9 mouse cellular contexts compared by ENCODE assay signal in the genomic region with DNA sequence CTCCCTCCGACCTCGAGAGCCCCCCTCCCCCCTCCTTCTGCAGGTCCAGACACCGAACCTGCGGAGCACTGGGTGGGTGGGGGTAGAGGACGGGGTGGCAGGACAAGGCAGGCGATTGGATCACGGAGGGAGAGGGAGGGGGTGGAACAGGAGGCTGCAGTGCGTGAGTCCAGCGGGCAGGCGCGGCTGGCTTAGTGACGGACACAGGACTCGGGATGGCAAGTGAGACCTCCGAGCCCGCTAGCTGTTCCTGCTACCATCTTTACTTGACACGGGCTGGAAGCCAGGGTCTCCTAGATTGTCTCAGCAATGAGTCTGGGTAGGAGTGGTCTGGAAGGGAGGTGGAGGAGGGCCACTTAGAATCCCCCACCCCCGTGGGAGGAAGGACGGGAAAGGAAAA. TPM values are rescaled to one million over a fixed set of nuclear protein-coding genes. Genes with fewer than 3 reads are reported as not detected.
A peak's percentile ranks its signal among the peaks of the same experiment; 100 is the strongest.
DNase-seq lines count a peak whose midpoint lies in the region; ATAC-seq and TF ChIP-seq lines count a peak whose summit lies in the region.
"Had no signal": no experiment of that assay in that cellular context is flagged by ENCODE, and none has a peak within 500 bp of the region (broad histone marks: within the 10 kb centered on the region; RNA-seq: fewer than 3 reads in every experiment).

No protein-coding gene starts in this region.

- H3K27me3 ChIP-seq in heart, embryonic 12.5 days (replicated peaks) = peaks cover 52% of the 10 kb centered on the region
- H3K27me3 ChIP-seq in heart, adult 2 months (ENCODE audit: control insufficient read depth, insufficient read depth, low read length) = peaks cover 6% of the 10 kb centered on the region; the same call in 1 of the 2 replicates
- peaks cover 26% of the 10 kb centered on the region for H3K27me3 ChIP-seq in CH12.LX (replicated peaks)
- H3K27me3 ChIP-seq in embryonic facial prominence, embryonic 15.5 days = peaks cover 53% of the 10 kb centered on the region
- H3K27me3 ChIP-seq in limb, embryonic 13.5 days = peaks cover 78% of the 10 kb centered on the region

- intact Hi-C loops in heart, adult 2 months (cut with DNase I) = loop anchor here (1.0 to 2.0 kb wide), 5 partner anchors 19 to 165 kb away; partner anchors contain the start of gene Rtn2
- intact Hi-C loops in gastrocnemius, adult 2 months (cut with DNase I) = loop anchor here (2.0 to 5.0 kb wide), 3 partner anchors 31 to 123 kb away; partner anchors contain the start of genes Ppm1n and Rtn2

- no peak for TF ChIP-seq CTCF in heart, adult 2 months (IDR thresholded peaks at IDR 0.05)
- TF ChIP-seq CTCF in CH12.LX (conservative IDR thresholded peaks at IDR 0.05 in 1 of 2, IDR thresholded peaks at IDR 0.05 in 1 of 2; ENCODE audit: low read depth in 2 of 2, low read length in 2 of 2) = no peak
- TF ChIP-seq CTCF in gastrocnemius, adult 2 months (IDR thresholded peaks at IDR 0.05) = no peak

- H3K4me1 ChIP-seq in heart, embryonic 12.5 days (replicated peaks) = peaks cover 34% of the 10 kb centered on the region
- H3K4me1 ChIP-seq in heart, adult 2 months (ENCODE audit: control insufficient read depth, insufficient read depth, low read length) = peaks cover 5% of the 10 kb centered on the region
- peaks cover 13 to 43% of the 10 kb centered on the region in 2 experiments for H3K4me1 ChIP-seq in CH12.LX (ENCODE audit: control insufficient read depth in 1 of 2, insufficient read depth in 2 of 2)
- peaks cover 46% of the 10 kb centered on the region for H3K4me1 ChIP-seq in embryonic facial prominence, embryonic 15.5 days
- peaks cover 29% of the 10 kb centered on the region for H3K4me1 ChIP-seq in limb, embryonic 13.5 days

- no peak for TF ChIP-seq RAD21 in CH12.LX (IDR thresholded peaks at IDR 0.05; ENCODE audit: low read depth, low read length)

- in situ Hi-C loops in CH12.LX (cut with MboI; ENCODE audit: low pct_ligation_motif_present, low pct_unique_long_range_greater_than_20kb, low sequenced_read_pairs) = no loop called here

- TF ChIP-seq POLR2A in heart, adult 2 months (IDR thresholded peaks at IDR 0.05; ENCODE audit: insufficient read depth, low read depth, low read length) = no peak
- no peak for TF ChIP-seq POLR2A in CH12.LX (IDR thresholded peaks at IDR 0.05; ENCODE audit: low read depth, low read length)

- no peaks in the 10 kb centered on the region for H3K79me2 ChIP-seq in heart, adult 2 months (replicated peaks; ENCODE audit: control insufficient read depth, insufficient read depth, low read length)
- no peaks in the 10 kb centered on the region for H3K79me2 ChIP-seq in CH12.LX (replicated peaks; ENCODE audit: control insufficient read depth, extremely low read depth, insufficient read depth, poor library complexity, severe bottlenecking)

- no peak overlapping the region for H3K4me3 ChIP-seq in heart, embryonic 12.5 days
- H3K4me3 ChIP-seq in heart, adult 2 months = no peak overlapping the region
- no peak overlapping the region for H3K4me3 ChIP-seq in CH12.LX (replicated peaks in 1 of 3; ENCODE audit: low read depth in 2 of 3, low read length in 2 of 3, poor library complexity in 1 of 3)
- peak overlapping the region; percentile 34; the same call in 1 of the 2 replicates for H3K4me3 ChIP-seq in embryonic facial prominence, embryonic 15.5 days (replicated peaks)
- H3K4me3 ChIP-seq in limb, embryonic 13.5 days = 0 out of 2 replicates have a peak overlapping the region, but pooled peaks have one; percentile 36
- no peak overlapping the region for H3K4me3 ChIP-seq in gastrocnemius, adult 2 months

- H3K36me3 ChIP-seq in heart, embryonic 12.5 days = no peaks in the 10 kb centered on the region
- H3K36me3 ChIP-seq in heart, adult 2 months (ENCODE audit: control insufficient read depth, insufficient read depth, low read length) = no peaks in the 10 kb centered on the region
- H3K36me3 ChIP-seq in CH12.LX (replicated peaks in 1 of 2; ENCODE audit: control insufficient read depth in 1 of 2, insufficient read depth in 1 of 2, low read length in 1 of 2) = peaks cover 0 to 9% of the 10 kb centered on the region in 2 experiments
- no peaks in the 10 kb centered on the region for H3K36me3 ChIP-seq in embryonic facial prominence, embryonic 15.5 days
- H3K36me3 ChIP-seq in limb, embryonic 13.5 days = no peaks in the 10 kb centered on the region

- WGBS in heart, embryonic 12.5 days = 11% methylated on average over 18 of the region's 18 CpGs
- 16% methylated on average over 18 of the region's 18 CpGs for WGBS in heart, adult 2 months
- WGBS in embryonic facial prominence, embryonic 15.5 days = 12% methylated on average over 18 of the region's 18 CpGs
- 11% methylated on average over 18 of the region's 18 CpGs for WGBS in limb, embryonic 13.5 days

- no peak for ATAC-seq in heart, embryonic 12.5 days (ENCODE audit: insufficient number of reproducible peaks, low FRiP score)
- no peak for ATAC-seq in embryonic facial prominence, embryonic 15.5 days (ENCODE audit: insufficient number of reproducible peaks, low FRiP score, low TSS enrichment, low read depth)
- ATAC-seq in limb, embryonic 13.5 days (ENCODE audit: low FRiP score, low read depth) = no peak

- H3K27ac ChIP-seq in heart, embryonic 12.5 days (ENCODE audit: poor library complexity, severe bottlenecking) = no peak overlapping the region
- H3K27ac ChIP-seq in heart, adult 2 months = no peak overlapping the region
- H3K27ac ChIP-seq in CH12.LX (ENCODE audit: insufficient read depth, low read depth) = peak overlapping the region; percentile 81; the same call in 1 of the 2 replicates
- no peak overlapping the region for H3K27ac ChIP-seq in embryonic facial prominence, embryonic 15.5 days (replicated peaks)
- no peak overlapping the region for H3K27ac ChIP-seq in limb, embryonic 13.5 days
- no peak overlapping the region for H3K27ac ChIP-seq in gastrocnemius, adult 2 months

- no peak for DNase-seq in heart, adult 2 months
- DNase-seq in CH12.LX (ENCODE audit: extremely low read depth) (no peak), MN1 (ENCODE audit: low spot score) (no peak)
- DNase-seq in thymus, postnatal 36 days = no peak
- no peak for DNase-seq in gastrocnemius, adult 2 months

- 0 out of 2 replicates have a peak, but pooled peaks cover 5% of the 10 kb centered on the region for H3K9me3 ChIP-seq in heart, embryonic 12.5 days (replicated peaks)
- no peaks in the 10 kb centered on the region for H3K9me3 ChIP-seq in CH12.LX (replicated peaks; ENCODE audit: low read length)
- no peaks in the 10 kb centered on the region for H3K9me3 ChIP-seq in embryonic facial prominence, embryonic 15.5 days (replicated peaks)
- peaks cover 7% of the 10 kb centered on the region for H3K9me3 ChIP-seq in limb, embryonic 13.5 days

- dilution Hi-C loops in CH12.LX (cut with MboI; ENCODE audit: extremely low pct_ligation_motif_present, extremely low pct_unique_long_range_greater_than_20kb, low sequenced_read_pairs) = no loop called here

- no peak for TF ChIP-seq EP300 in heart, adult 2 months (IDR thresholded peaks at IDR 0.05; ENCODE audit: insufficient read depth, low read depth, low read length)
- TF ChIP-seq EP300 in CH12.LX (IDR thresholded peaks at IDR 0.05; ENCODE audit: low read length) = no peak

- 0 out of 2 replicates have a peak overlapping the region, but pooled peaks have one; percentile 62 for H3K4me2 ChIP-seq in heart, embryonic 12.5 days
- peak overlapping the region; percentile 76; the same call in 1 of the 2 replicates for H3K4me2 ChIP-seq in CH12.LX (ENCODE audit: insufficient read depth, low read depth, poor library complexity, severe bottlenecking)
- peak overlapping the region; percentile 49; the same call in 1 of the 2 replicates for H3K4me2 ChIP-seq in embryonic facial prominence, embryonic 15.5 days (replicated peaks)
- H3K4me2 ChIP-seq in limb, embryonic 13.5 days (replicated peaks) = peak overlapping the region; percentile 59; the same call in 1 of the 2 replicates

- H3K9ac ChIP-seq in heart, embryonic 12.5 days = no peak overlapping the region
- no peak overlapping the region for H3K9ac ChIP-seq in heart, adult 2 months (ENCODE audit: low read depth, low read length)
- no peak overlapping the region for H3K9ac ChIP-seq in CH12.LX (ENCODE audit: insufficient read depth, low read depth)
- no peak overlapping the region for H3K9ac ChIP-seq in embryonic facial prominence, embryonic 15.5 days
- H3K9ac ChIP-seq in limb, embryonic 13.5 days = no peak overlapping the region

RNA-seq across cellular contexts. Expression of gene Eml2, which starts 1.8 kb away (rescaled TPM):
- polyA plus RNA-seq in heart, embryonic 12.5 days (2016; fragmentation: Nextera tagmentation; extraction: Ambion mirVana) = 17.7 and 18.2 TPM in 2 replicates
- 10 to 100 TPM; 35.6 to 38.7 TPM for total RNA-seq in heart, adult 2 months (2021)
- 37.3 and 38.8 TPM in 2 replicates for polyA plus RNA-seq in heart, adult 2 months (2012; rRNA removed)
- total RNA-seq in CH12.LX (2012; rRNA removed) (32.4 and 52.4 TPM in 2 replicates), CH12.LX (2014; rRNA removed) (12.3 and 15.6 TPM in 2 replicates)
- 29.1 and 30.8 TPM in 2 replicates for polyA plus RNA-seq in CH12.LX (2012; ENCODE audit: insufficient read length, low read depth)
- 10.4 and 12.8 TPM in 2 replicates for polyA plus RNA-seq in embryonic facial prominence, embryonic 15.5 days (2015; fragmentation: Nextera tagmentation; extraction: Ambion mirVana)
- polyA plus RNA-seq in limb, embryonic 13.5 days (2015; fragmentation: Nextera tagmentation; extraction: Ambion mirVana) = 5.2 and 5.5 TPM in 2 replicates
- total RNA-seq in gastrocnemius, adult 2 months (2021) = 10 to 100 TPM in 1 of 2 experiments, 1 to 10 TPM in 1; 9.5 to 10.5 TPM

RNA-seq across cellular contexts. Expression of gene Gipr, which starts 12.1 kb away (rescaled TPM):
- 8.0 and 9.7 TPM in 2 replicates for polyA plus RNA-seq in heart, embryonic 12.5 days (2016; fragmentation: Nextera tagmentation; extraction: Ambion mirVana)
- under 1 TPM in 1 of 2 experiments, not detected in 1; 0.16 TPM for total RNA-seq in heart, adult 2 months (2021)
- polyA plus RNA-seq in heart, adult 2 months (2012; rRNA removed) = 2.5 and 3.0 TPM in 2 replicates
- total RNA-seq in CH12.LX (2012; rRNA removed) (0.04 TPM in 1 of 2 replicates, not detected in the other), CH12.LX (2014; rRNA removed) (not detected in 2 replicates)
- polyA plus RNA-seq in CH12.LX (2012; ENCODE audit: insufficient read length, low read depth) = 0.11 and 0.12 TPM in 2 replicates
- 0.68 and 1.1 TPM in 2 replicates for polyA plus RNA-seq in embryonic facial prominence, embryonic 15.5 days (2015; fragmentation: Nextera tagmentation; extraction: Ambion mirVana)
- 0.29 and 0.41 TPM in 2 replicates for polyA plus RNA-seq in limb, embryonic 13.5 days (2015; fragmentation: Nextera tagmentation; extraction: Ambion mirVana)
- not detected for total RNA-seq in gastrocnemius, adult 2 months (2021)
- polyA plus RNA-seq: limb, embryonic 11.5 days had no signal

RNA-seq across cellular contexts. Expression of gene Snrpd2, which starts 28.5 kb away (rescaled TPM):
- polyA plus RNA-seq in heart, embryonic 12.5 days (2016; fragmentation: Nextera tagmentation; extraction: Ambion mirVana) = 101 TPM in 2 replicates
- total RNA-seq in heart, adult 2 months (2021) = 10 to 100 TPM; 58.7 to 68.7 TPM
- polyA plus RNA-seq in heart, adult 2 months (2012; rRNA removed) = 28.6 and 34.7 TPM in 2 replicates
- total RNA-seq in CH12.LX (2012; rRNA removed) (348 and 408 TPM in 2 replicates), CH12.LX (2014; rRNA removed) (178 and 213 TPM in 2 replicates)
- 177 and 193 TPM in 2 replicates for polyA plus RNA-seq in CH12.LX (2012; ENCODE audit: insufficient read length, low read depth)
- polyA plus RNA-seq in embryonic facial prominence, embryonic 15.5 days (2015; fragmentation: Nextera tagmentation; extraction: Ambion mirVana) = 139 and 140 TPM in 2 replicates
- polyA plus RNA-seq in limb, embryonic 13.5 days (2015; fragmentation: Nextera tagmentation; extraction: Ambion mirVana) = 146 and 149 TPM in 2 replicates
- total RNA-seq in gastrocnemius, adult 2 months (2021) = 10 to 100 TPM; 49.7 to 58.0 TPM

RNA-seq across cellular contexts. Expression of gene Qpctl, which starts 28.9 kb away (rescaled TPM):
- 10.0 TPM in 2 replicates for polyA plus RNA-seq in heart, embryonic 12.5 days (2016; fragmentation: Nextera tagmentation; extraction: Ambion mirVana)
- 1 to 10 TPM; 3.8 to 4.6 TPM for total RNA-seq in heart, adult 2 months (2021)
- polyA plus RNA-seq in heart, adult 2 months (2012; rRNA removed) = 5.3 and 6.3 TPM in 2 replicates
- total RNA-seq in CH12.LX (2012; rRNA removed) (9.3 and 9.8 TPM in 2 replicates), CH12.LX (2014; rRNA removed) (5.1 and 5.2 TPM in 2 replicates)
- polyA plus RNA-seq in CH12.LX (2012; ENCODE audit: insufficient read length, low read depth) = 9.2 and 9.6 TPM in 2 replicates
- 13.9 and 15.1 TPM in 2 replicates for polyA plus RNA-seq in embryonic facial prominence, embryonic 15.5 days (2015; fragmentation: Nextera tagmentation; extraction: Ambion mirVana)
- polyA plus RNA-seq in limb, embryonic 13.5 days (2015; fragmentation: Nextera tagmentation; extraction: Ambion mirVana) = 17.1 and 18.1 TPM in 2 replicates
- total RNA-seq in gastrocnemius, adult 2 months (2021) = 1 to 10 TPM; 2.0 TPM

RNA-seq across cellular contexts. Expression of gene Gpr4, which starts 34.3 kb away (rescaled TPM):
- polyA plus RNA-seq in heart, embryonic 12.5 days (2016; fragmentation: Nextera tagmentation; extraction: Ambion mirVana) = 0.97 and 1.1 TPM in 2 replicates
- total RNA-seq in heart, adult 2 months (2021) = 1 to 10 TPM; 6.8 to 7.2 TPM
- 17.1 and 22.0 TPM in 2 replicates for polyA plus RNA-seq in heart, adult 2 months (2012; rRNA removed)
- 0.04 and 0.08 TPM in 2 replicates for total RNA-seq in CH12.LX (2012; rRNA removed)
- not detected in 2 replicates for total RNA-seq in CH12.LX (2014; rRNA removed)
- polyA plus RNA-seq in CH12.LX (2012; ENCODE audit: insufficient read length, low read depth) = 0.14 and 0.31 TPM in 2 replicates
- polyA plus RNA-seq in embryonic facial prominence, embryonic 15.5 days (2015; fragmentation: Nextera tagmentation; extraction: Ambion mirVana) = 1.7 and 1.9 TPM in 2 replicates
- polyA plus RNA-seq in limb, embryonic 13.5 days (2015; fragmentation: Nextera tagmentation; extraction: Ambion mirVana) = 4.6 and 6.2 TPM in 2 replicates
- 1 to 10 TPM; 1.9 to 2.9 TPM for total RNA-seq in gastrocnemius, adult 2 months (2021)

Comparison
In these comparisons a context has a peak if more than half of its experiments do, and no peak if none do; other contexts are left out.
1. H3K4me3 ChIP-seq: peak in embryonic facial prominence, embryonic 15.5 days (single experiment) and limb, embryonic 13.5 days (single experiment); none in heart, embryonic 12.5 days (single experiment), heart, adult 2 months (single experiment), CH12.LX (0 of 3) and gastrocnemius, adult 2 months (single experiment).
2. Peak in every context shown above with its lines, with median percentiles within 50 percentile points of each other: H3K4me2 ChIP-seq.